Comparison of ENCODE assay signal across 24 mouse cellular contexts in the genomic region with DNA sequence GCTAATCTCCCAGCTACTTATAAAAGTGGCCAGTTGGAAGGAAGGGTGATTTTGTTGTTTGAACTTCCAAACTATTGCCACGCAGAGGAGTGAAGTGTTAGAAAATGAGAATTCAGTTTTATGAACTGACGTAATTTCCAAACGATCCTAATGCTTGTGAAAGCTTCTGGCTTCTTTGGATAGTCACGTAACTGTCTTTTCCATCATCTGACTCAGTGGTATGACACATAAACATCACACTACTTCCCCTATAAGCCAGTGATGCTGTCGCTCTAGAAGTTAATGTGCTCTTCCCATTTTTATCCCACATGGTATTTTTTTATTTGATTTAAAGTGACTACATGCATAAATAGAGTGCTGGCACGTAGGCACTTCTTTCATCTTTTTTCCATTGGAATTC. TPM values are rescaled to one million over a fixed set of nuclear protein-coding genes. Genes with fewer than 3 reads are reported as not detected.
A peak's percentile ranks its signal among the peaks of the same experiment; 100 is the strongest.
DNase-seq lines count a peak whose midpoint lies in the region; ATAC-seq lines count a peak whose summit lies in the region.
"Had no signal": no experiment of that assay in that cellular context is flagged by ENCODE, and none has a peak within 500 bp of the region (broad histone marks: within the 10 kb centered on the region; RNA-seq: fewer than 3 reads in every experiment).

No protein-coding gene starts in this region.

- WGBS in macrophage (ENCODE audit: missing documents), result 10% methylated on average over 6 of the region's 6 CpGs

- peaks cover 38% of the 10 kb centered on the region for H3K36me3 ChIP-seq in macrophage (ENCODE audit: inconsistent target)

- intact Hi-C loops in heart, postnatal 14 days (cut with DNase I), result no loop called here

- H3K4me3 ChIP-seq in macrophage (ENCODE audit: inconsistent target), result no peak overlapping the region
- H3K4me3 ChIP-seq: forebrain, embryonic 10.5 days; forebrain, embryonic 13.5 days; heart, adult 2 months; heart, embryonic 10.5 days; heart, embryonic 13.5 days; hindbrain, embryonic 13.5 days had no signal

- DNase-seq in heart, adult 11 months, result peak; percentile 6
- DNase-seq in heart, postnatal 14 days, result no peak
- peak; percentile 58 for DNase-seq in 416B (ENCODE audit: low read depth)
- no peak for DNase-seq in left cerebral cortex, adult 18-20 months (ENCODE audit: low spot score in 2 of 2)
- DNase-seq in adipocyte (ENCODE audit: low spot score), result no peak
- DNase-seq: adrenal gland, adult 2 months; adrenal gland, postnatal 14 days; B cell, adult 2 months; cerebellum, adult 11-12 months; cerebellum, adult 8-10 months; cerebellum, postnatal 10 days; cerebellum, postnatal 36 days; gastrocnemius, postnatal 10 days; heart, adult 2 months had no signal

- peak overlapping the region; percentile 99 for H3K27ac ChIP-seq in macrophage
- H3K27ac ChIP-seq: forebrain, embryonic 10.5 days; forebrain, embryonic 13.5 days; heart, adult 2 months; heart, embryonic 10.5 days; heart, embryonic 13.5 days; hindbrain, embryonic 13.5 days had no signal

- H3K79me2 ChIP-seq in macrophage (ENCODE audit: inconsistent target), result peaks cover 2% of the 10 kb centered on the region

- peak; percentile 67 for ATAC-seq in monocyte, adult 5-6 weeks (replicated peaks; ENCODE audit: insufficient number of reproducible peaks, low FRiP score, low TSS enrichment, poor library complexity, severe bottlenecking)
- ATAC-seq: forebrain, embryonic 13.5 days; forebrain, embryonic 16.5 days; hindbrain, embryonic 16.5 days; Patski had no signal

RNA-seq across cellular contexts. Expression of gene Rcbtb2, which starts 45.8 kb away (rescaled TPM):
- total RNA-seq in heart, postnatal 14 days (2021), result 10 to 100 TPM; 29.3 to 29.4 TPM
- total RNA-seq in macrophage (2018; cell fraction: chromatin; rRNA removed), result 100 to 1,000 TPM in 9 of 26 experiments, 10 to 100 TPM in 17; 10.1 to 399 (median 78.4) TPM
- total RNA-seq in macrophage (2018; cell fraction: cytosol; rRNA removed), result 100 to 1,000 TPM in 13 of 26 experiments, 10 to 100 TPM in 13; 30.9 to 230 (median 97.0) TPM
- total RNA-seq in macrophage (2018; cell fraction: nucleus; rRNA removed), result 100 to 1,000 TPM in 8 of 26 experiments, 10 to 100 TPM in 18; 16.4 to 314 (median 54.6) TPM
- 214 to 549 TPM (median 282 TPM) in 3 replicates for polyA plus RNA-seq in macrophage (2018)
- 50.0 to 78.5 TPM (median 57.1 TPM) in 3 replicates for total RNA-seq in monocyte, adult 5-6 weeks (2017)
- total RNA-seq in left cerebral cortex, adult 18-20 months (2021), result 10 to 100 TPM; 20.8 to 22.4 TPM

Comparison
In these comparisons a context has a peak if more than half of its experiments do, and no peak if none do; other contexts are left out.
1. DNase-seq: peak in heart, adult 11 months (single experiment) and 416B (single experiment); none in heart, postnatal 14 days (0 of 2), left cerebral cortex, adult 18-20 months (0 of 2) and adipocyte (single experiment).